Mouse (Mus musculus): ENCODE results near the gene Col6a3. TPM values are rescaled to one million over a fixed set of nuclear protein-coding genes. Genes with fewer than 3 reads are reported as not detected.

Gene Col6a3
- total RNA-seq (2015; ENCODE audit: low replicate concordance) (0.21 TPM in 1 of 2 replicates, not detected in the other), total RNA-seq (2017; ENCODE audit: low replicate concordance) (0.14 TPM in 1 of 2 replicates, not detected in the other)

GRCm38 (mm10) chr1:90843836-90844235 is at the start of gene Col6a3:
Gene Col6a3, minus strand, starts transcription at chr1:90843971.
- no peak for ATAC-seq (replicated peaks; ENCODE audit: low FRiP score, poor library complexity, severe bottlenecking)

GRCm38 (mm10) chr1:90885771-90886460 is 42.1 kb upstream of the Col6a3 start:
- no peak for ATAC-seq (replicated peaks; ENCODE audit: low FRiP score, poor library complexity, severe bottlenecking)

- ATAC-seq (replicated peaks; ENCODE audit: low FRiP score, poor library complexity, severe bottlenecking) = no peak
Observed at GRCm38 (mm10) chr1:90876486-90877270, 32.9 kb upstream of the Col6a3 start.

- no peak for ATAC-seq (replicated peaks; ENCODE audit: low FRiP score, poor library complexity, severe bottlenecking)
Observed at GRCm38 (mm10) chr1:90875961-90876360, 32.2 kb upstream of the Col6a3 start.

- no peak for ATAC-seq (replicated peaks; ENCODE audit: low FRiP score, poor library complexity, severe bottlenecking)
Observed at GRCm38 (mm10) chr1:90875371-90875770, 31.6 kb upstream of the Col6a3 start.

GRCm38 (mm10) chr1:90870581-90870980 is 26.8 kb upstream of the Col6a3 start:
- ATAC-seq (replicated peaks; ENCODE audit: low FRiP score, poor library complexity, severe bottlenecking) = no peak

- ATAC-seq (replicated peaks; ENCODE audit: low FRiP score, poor library complexity, severe bottlenecking) = no peak
Observed at GRCm38 (mm10) chr1:90866734-90867133, 23.0 kb upstream of the Col6a3 start.

- ATAC-seq (replicated peaks; ENCODE audit: low FRiP score, poor library complexity, severe bottlenecking) = no peak
Observed at GRCm38 (mm10) chr1:90855880-90856279, 12.1 kb upstream of the Col6a3 start.

- ATAC-seq (replicated peaks; ENCODE audit: low FRiP score, poor library complexity, severe bottlenecking) = no peak
Observed at GRCm38 (mm10) chr1:90849836-90850235, 6.1 kb upstream of the Col6a3 start.

GRCm38 (mm10) chr1:90845206-90845605 is 1.4 kb upstream of the Col6a3 start:
- ATAC-seq (replicated peaks; ENCODE audit: low FRiP score, poor library complexity, severe bottlenecking) = no peak

GRCm38 (mm10) chr1:90842789-90843587 is 783 bp downstream of the Col6a3 start:
- no peak for ATAC-seq (replicated peaks; ENCODE audit: low FRiP score, poor library complexity, severe bottlenecking)

GRCm38 (mm10) chr1:90840250-90840649 is 3.5 kb downstream of the Col6a3 start:
- no peak for ATAC-seq (replicated peaks; ENCODE audit: low FRiP score, poor library complexity, severe bottlenecking)

GRCm38 (mm10) chr1:90838657-90839056 is 5.1 kb downstream of the Col6a3 start:
- no peak for ATAC-seq (replicated peaks; ENCODE audit: low FRiP score, poor library complexity, severe bottlenecking)

GRCm38 (mm10) chr1:90838221-90838620 is 5.5 kb downstream of the Col6a3 start:
- no peak for ATAC-seq (replicated peaks; ENCODE audit: low FRiP score, poor library complexity, severe bottlenecking)

GRCm38 (mm10) chr1:90836178-90836740 is 7.5 kb downstream of the Col6a3 start:
- ATAC-seq (replicated peaks; ENCODE audit: low FRiP score, poor library complexity, severe bottlenecking) = no peak

GRCm38 (mm10) chr1:90834701-90835100 is 9.1 kb downstream of the Col6a3 start:
- ATAC-seq (replicated peaks; ENCODE audit: low FRiP score, poor library complexity, severe bottlenecking) = no peak

GRCm38 (mm10) chr1:90830006-90830405 is 13.8 kb downstream of the Col6a3 start:
- ATAC-seq (replicated peaks; ENCODE audit: low FRiP score, poor library complexity, severe bottlenecking) = no peak

- ATAC-seq (replicated peaks; ENCODE audit: low FRiP score, poor library complexity, severe bottlenecking) = no peak
Observed at GRCm38 (mm10) chr1:90813226-90813625, 30.5 kb downstream of the Col6a3 start.

- no peak for ATAC-seq (replicated peaks; ENCODE audit: low FRiP score, poor library complexity, severe bottlenecking)
Observed at GRCm38 (mm10) chr1:90808930-90809329, 34.8 kb downstream of the Col6a3 start.

GRCm38 (mm10) chr1:90803104-90803503 is 40.7 kb downstream of the Col6a3 start:
- no peak for ATAC-seq (replicated peaks; ENCODE audit: low FRiP score, poor library complexity, severe bottlenecking)

Data from erythroblast, adult 5-6 weeks (primary cell).